Mouse (Mus musculus): ENCODE measurements around the gene Zbtb12. TPM values are rescaled to one million over a fixed set of nuclear protein-coding genes. Genes with fewer than 3 reads are reported as not detected.

Gene Zbtb12
- polyA plus RNA-seq, 1 experiment from 2014 or later, result 1.6 TPM

Small RNA genes lying within 50 kb of the gene (microRNA-seq; reads per million reads assigned to microRNA genes)
- gene Mir6970 (ENCODE audit: borderline number of aligned reads) (not detected), gene Mir6971 (ENCODE audit: borderline number of aligned reads) (not detected), gene Mir6972 (ENCODE audit: borderline number of aligned reads) (not detected)

Other genes with a start within 250 kb of the Zbtb12 start
- gene Prrt1, start 249.9 kb upstream of the Zbtb12 start, polyA plus RNA-seq (2014; fragmentation: Nextera tagmentation; extraction: Ambion mirVana), result 0.10 and 0.11 TPM in 2 replicates
- gene Fkbpl, start 234.7 kb upstream of the Zbtb12 start, polyA plus RNA-seq (2014; fragmentation: Nextera tagmentation; extraction: Ambion mirVana), result 16.2 and 16.6 TPM in 2 replicates
- gene Atf6b, start 232.3 kb upstream of the Zbtb12 start, polyA plus RNA-seq (2014; fragmentation: Nextera tagmentation; extraction: Ambion mirVana), result 55.8 and 58.5 TPM in 2 replicates
- gene Tnxb, start 208.9 kb upstream of the Zbtb12 start, polyA plus RNA-seq (2014; fragmentation: Nextera tagmentation; extraction: Ambion mirVana), result not detected in 2 replicates
- not detected in 2 replicates for gene C4b, start 135.6 kb upstream of the Zbtb12 start, polyA plus RNA-seq (2014; fragmentation: Nextera tagmentation; extraction: Ambion mirVana)
- gene Cyp21a1, start 74.9 kb upstream of the Zbtb12 start, polyA plus RNA-seq (2014; fragmentation: Nextera tagmentation; extraction: Ambion mirVana), result not detected in 2 replicates
- 14.4 and 18.4 TPM in 2 replicates for gene Stk19, start 42.5 kb upstream of the Zbtb12 start, polyA plus RNA-seq (2014; fragmentation: Nextera tagmentation; extraction: Ambion mirVana)
- 65.3 and 68.1 TPM in 2 replicates for gene Dxo, start 42.5 kb upstream of the Zbtb12 start, polyA plus RNA-seq (2014; fragmentation: Nextera tagmentation; extraction: Ambion mirVana)
- gene Skiv2l, start 29.3 kb upstream of the Zbtb12 start, polyA plus RNA-seq (2014; fragmentation: Nextera tagmentation; extraction: Ambion mirVana), result 27.1 and 31.9 TPM in 2 replicates
- 128 and 130 TPM in 2 replicates for gene Nelfe, start 29.1 kb upstream of the Zbtb12 start, polyA plus RNA-seq (2014; fragmentation: Nextera tagmentation; extraction: Ambion mirVana)
- 1.2 and 2.0 TPM in 2 replicates for gene Cfb, start 17.0 kb upstream of the Zbtb12 start, polyA plus RNA-seq (2014; fragmentation: Nextera tagmentation; extraction: Ambion mirVana)
- not detected in 2 replicates for gene Gm20547, start 2.6 kb downstream of the Zbtb12 start, polyA plus RNA-seq (2014; fragmentation: Nextera tagmentation; extraction: Ambion mirVana)
- 0.81 and 1.6 TPM in 2 replicates for gene C2, start 18.8 kb downstream of the Zbtb12 start, polyA plus RNA-seq (2014; fragmentation: Nextera tagmentation; extraction: Ambion mirVana)
- gene Ehmt2, start 19.0 kb downstream of the Zbtb12 start, polyA plus RNA-seq (2014; fragmentation: Nextera tagmentation; extraction: Ambion mirVana), result 59.3 and 60.6 TPM in 2 replicates
- 0.08 and 0.11 TPM in 2 replicates for gene Slc44a4, start 35.0 kb downstream of the Zbtb12 start, polyA plus RNA-seq (2014; fragmentation: Nextera tagmentation; extraction: Ambion mirVana)
- gene Neu1, start 51.8 kb downstream of the Zbtb12 start, polyA plus RNA-seq (2014; fragmentation: Nextera tagmentation; extraction: Ambion mirVana), result 10.9 and 13.1 TPM in 2 replicates
- gene Hspa1b, start 79.8 kb downstream of the Zbtb12 start, polyA plus RNA-seq (2014; fragmentation: Nextera tagmentation; extraction: Ambion mirVana), result 0.21 and 0.49 TPM in 2 replicates
- gene Gm20481, start 90.4 kb downstream of the Zbtb12 start, polyA plus RNA-seq (2014; fragmentation: Nextera tagmentation; extraction: Ambion mirVana), result not detected in 2 replicates
- gene Hspa1a, start 92.7 kb downstream of the Zbtb12 start, polyA plus RNA-seq (2014; fragmentation: Nextera tagmentation; extraction: Ambion mirVana), result 1.7 and 1.8 TPM in 2 replicates
- gene Hspa1l, start 93.2 kb downstream of the Zbtb12 start, polyA plus RNA-seq (2014; fragmentation: Nextera tagmentation; extraction: Ambion mirVana), result 1.5 and 2.0 TPM in 2 replicates
- gene Lsm2, start 102.4 kb downstream of the Zbtb12 start, polyA plus RNA-seq (2014; fragmentation: Nextera tagmentation; extraction: Ambion mirVana), result 219 and 241 TPM in 2 replicates
- 73.9 and 85.2 TPM in 2 replicates for gene Vars, start 121.5 kb downstream of the Zbtb12 start, polyA plus RNA-seq (2014; fragmentation: Nextera tagmentation; extraction: Ambion mirVana)
- gene Vwa7, start 137.1 kb downstream of the Zbtb12 start, polyA plus RNA-seq (2014; fragmentation: Nextera tagmentation; extraction: Ambion mirVana), result 0.10 and 0.17 TPM in 2 replicates
- 3.5 and 7.5 TPM in 2 replicates for gene Sapcd1, start 148.5 kb downstream of the Zbtb12 start, polyA plus RNA-seq (2014; fragmentation: Nextera tagmentation; extraction: Ambion mirVana)
- gene Msh5, start 167.3 kb downstream of the Zbtb12 start, polyA plus RNA-seq (2014; fragmentation: Nextera tagmentation; extraction: Ambion mirVana), result 3.0 and 3.2 TPM in 2 replicates
- gene Clic1, start 170.5 kb downstream of the Zbtb12 start, polyA plus RNA-seq (2014; fragmentation: Nextera tagmentation; extraction: Ambion mirVana), result 73.9 and 84.2 TPM in 2 replicates
- gene Ddah2, start 179.6 kb downstream of the Zbtb12 start, polyA plus RNA-seq (2014; fragmentation: Nextera tagmentation; extraction: Ambion mirVana), result 543 and 586 TPM in 2 replicates
- gene Ly6g6c, start 185.9 kb downstream of the Zbtb12 start, polyA plus RNA-seq (2014; fragmentation: Nextera tagmentation; extraction: Ambion mirVana), result 0.33 TPM in 1 of 2 replicates, not detected in the other
- gene Mpig6b, start 186.7 kb downstream of the Zbtb12 start, polyA plus RNA-seq (2014; fragmentation: Nextera tagmentation; extraction: Ambion mirVana), result 0.74 and 1.2 TPM in 2 replicates
- gene Ly6g6e, start 197.4 kb downstream of the Zbtb12 start, polyA plus RNA-seq (2014; fragmentation: Nextera tagmentation; extraction: Ambion mirVana), result 0.66 and 1.1 TPM in 2 replicates
- 0.92 TPM in 1 of 2 replicates, not detected in the other for gene Ly6g6d, start 198.6 kb downstream of the Zbtb12 start, polyA plus RNA-seq (2014; fragmentation: Nextera tagmentation; extraction: Ambion mirVana)
- 0.36 and 0.43 TPM in 2 replicates for gene Ly6g6f, start 206.1 kb downstream of the Zbtb12 start, polyA plus RNA-seq (2014; fragmentation: Nextera tagmentation; extraction: Ambion mirVana)
- 38.5 and 39.8 TPM in 2 replicates for gene Abhd16a, start 209.8 kb downstream of the Zbtb12 start, polyA plus RNA-seq (2014; fragmentation: Nextera tagmentation; extraction: Ambion mirVana)
- gene Ly6g5c, start 228.8 kb downstream of the Zbtb12 start, polyA plus RNA-seq (2014; fragmentation: Nextera tagmentation; extraction: Ambion mirVana), result not detected in 2 replicates
- 0.53 and 1.1 TPM in 2 replicates for gene Ly6g5b, start 235.9 kb downstream of the Zbtb12 start, polyA plus RNA-seq (2014; fragmentation: Nextera tagmentation; extraction: Ambion mirVana)
- 24.6 and 26.4 TPM in 2 replicates for gene Gpank1, start 242.0 kb downstream of the Zbtb12 start, polyA plus RNA-seq (2014; fragmentation: Nextera tagmentation; extraction: Ambion mirVana)
- 273 and 294 TPM in 2 replicates for gene Csnk2b, start 242.6 kb downstream of the Zbtb12 start, polyA plus RNA-seq (2014; fragmentation: Nextera tagmentation; extraction: Ambion mirVana)
- 6.9 and 7.4 TPM in 2 replicates for gene D17H6S53E, start 246.9 kb downstream of the Zbtb12 start, polyA plus RNA-seq (2014; fragmentation: Nextera tagmentation; extraction: Ambion mirVana)